Mouse (Mus musculus) heart, embryonic 16.5 days (tissue): ENCODE measurements around the gene Sema6c. TPM values are rescaled to one million over a fixed set of nuclear protein-coding genes. Genes with fewer than 3 reads are reported as not detected.
"Not testable (repeated sequence)": the region's sequence is repeated elsewhere in the genome, so short reads cannot be mapped to it uniquely, and the experiment has no call there.

Source experiments
- ATAC-seq: fragments of 200-750 bp; cut with Nextera tagmentation; replicated peaks from 2 replicates; pipeline ENCODE4 v1.8.0; 2017; ENCODE audit warnings: moderate number of reproducible peaks; ENCODE audit not compliant: insufficient read depth, low FRiP score; ENCODE audit errors: extremely low read depth
- H3K27ac ChIP-seq: fragments of 300-500 bp; sonication (generic); 2 replicates; pipeline ENCODE4 v1.5.1; 2014; ENCODE audit warnings: mild to moderate bottlenecking, low read length, control low read depth, moderate library complexity
- H3K27me3 ChIP-seq: fragments of 300-500 bp; sonication (generic); 2 replicates; pipeline ENCODE4 v1.6.1; 2014; ENCODE audit warnings: low read length, mixed read lengths; ENCODE audit not compliant: control insufficient read depth, insufficient read depth
- H3K36me3 ChIP-seq: fragments of 300-500 bp; sonication (generic); 2 replicates; pipeline ENCODE4 v1.6.1; 2014; ENCODE audit not compliant: control insufficient read depth, insufficient read depth
- H3K4me1 ChIP-seq: fragments of 300-500 bp; sonication (generic); 2 replicates; pipeline ENCODE4 v1.6.1; 2014; ENCODE audit warnings: low read length, mixed read lengths; ENCODE audit not compliant: control insufficient read depth, insufficient read depth
- H3K4me2 ChIP-seq: fragments of 300-500 bp; sonication (generic); 2 replicates; pipeline ENCODE4 v1.6.1; 2014; ENCODE audit warnings: low read depth, mild to moderate bottlenecking, control low read depth, low read length
- H3K4me3 ChIP-seq: fragments of 300-500 bp; sonication (generic); 2 replicates; pipeline ENCODE4 v1.5.1; 2014; ENCODE audit warnings: mild to moderate bottlenecking, control low read depth, low read length
- H3K9ac ChIP-seq: fragments of 300-500 bp; sonication (generic); 2 replicates; pipeline ENCODE4 v1.6.1; 2014; ENCODE audit warnings: low read length, control low read depth
- H3K9me3 ChIP-seq: fragments of 300-500 bp; sonication (generic); replicated peaks from 2 replicates; pipeline ENCODE4 v1.6.1; 2016; ENCODE audit warnings: low read length; ENCODE audit not compliant: control insufficient read depth
- WGBS: fragments of 180-500 bp; shearing (Covaris S2); extraction: QIAGEN DNeasy Blood & Tissue Kit; methylation state at CpG from one replicate; pipeline ENCODE4 v1.1.7; 2014; 5-methylcytosine and 5-hydroxymethylcytosine counted together
- microRNA-seq: library from miRNA; unstranded; fragments of <30 nt; microRNA quantifications from one replicate; pipeline ENCODE4, GENCODE M21; 2017
- polyA plus RNA-seq: library from polyadenylated mRNA; unstranded; fragments of >200 nt; fragmentation: Nextera tagmentation; extraction: Ambion mirVana; gene quantifications from 2 replicates; pipeline ENCODE4 v1.2.1, GENCODE M21; 2015

Gene Sema6c
- polyA plus RNA-seq, 1 experiment from 2014 or later, result 1.5 TPM

GRCm38 (mm10) chr3:95212889-95213608, 52.8 kb downstream of the Sema6c start:
- not testable (repeated sequence) for H3K4me1 ChIP-seq, H3K27ac ChIP-seq, H3K9me3 ChIP-seq, H3K9ac ChIP-seq, H3K27me3 ChIP-seq, H3K4me3 ChIP-seq, H3K4me2 ChIP-seq, ATAC-seq
- H3K36me3 ChIP-seq, result peaks cover 21% of the 10 kb centered on the region
- 92% methylated on average over 7 of the region's 10 CpGs for WGBS

GRCm38 (mm10) chr3:95213609-95213975, 53.3 kb downstream of the Sema6c start:
- no peak for ATAC-seq
- Histone ChIP-seq H3K9ac (no peak overlapping the region), H3K9me3 (no peaks in the 10 kb centered on the region), H3K27me3 (no peaks in the 10 kb centered on the region), H3K27ac (no peak overlapping the region), H3K4me2 (no peak overlapping the region), H3K4me3 (no peak overlapping the region), H3K4me1 (peaks cover 8% of the 10 kb centered on the region), H3K36me3 (peaks cover 15% of the 10 kb centered on the region)
- 96% methylated on average over 1 of the region's 1 CpGs for WGBS

DNA sequence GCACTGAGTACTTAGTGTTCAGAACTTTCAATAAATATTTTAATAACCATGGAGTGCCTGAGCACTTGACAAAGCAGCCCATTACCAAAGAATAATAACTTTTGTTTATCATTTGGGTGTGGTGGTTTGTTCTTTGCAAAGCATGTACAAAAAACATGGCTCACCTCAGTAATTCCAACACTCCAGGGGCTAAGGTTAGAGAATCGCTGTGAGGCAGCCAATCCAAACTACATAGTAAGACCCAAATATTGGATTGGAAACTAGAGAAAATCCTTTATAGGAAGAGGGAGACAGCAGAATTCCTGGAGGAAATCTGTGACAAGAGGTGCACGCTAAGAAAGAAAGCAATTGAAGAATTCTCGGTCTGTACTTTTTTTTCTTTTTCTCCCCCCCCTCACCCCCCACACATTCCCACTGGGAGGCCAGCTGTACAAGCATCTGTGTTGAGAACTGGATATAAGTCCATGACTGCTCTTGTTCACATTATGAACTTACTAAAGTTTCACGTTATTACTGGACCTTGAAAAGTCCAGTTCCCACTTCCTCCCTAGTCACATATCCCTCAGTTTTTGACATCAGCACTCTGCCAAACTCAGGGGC, 56.5 kb downstream of the Sema6c start:
- peak overlapping the region; percentile 97 for H3K4me3 ChIP-seq
- 18% methylated on average over 4 of the region's 4 CpGs for WGBS
- H3K9ac ChIP-seq, result peak overlapping the region; percentile 97
- H3K4me2 ChIP-seq, result peak overlapping the region; percentile 84
- H3K27ac ChIP-seq, result peak overlapping the region; percentile 100
- no peaks in the 10 kb centered on the region for H3K27me3 ChIP-seq
- no peaks in the 10 kb centered on the region for H3K9me3 ChIP-seq
- H3K4me1 ChIP-seq, result peaks cover 8% of the 10 kb centered on the region
- peaks cover 24% of the 10 kb centered on the region for H3K36me3 ChIP-seq
- ATAC-seq, result no peak; the same call in 1 of the 2 replicates

- peak; percentile 94 for ATAC-seq
- WGBS, result under 1% methylated on average over 52 of the region's 56 CpGs
- no peaks in the 10 kb centered on the region for H3K27me3 ChIP-seq
- peaks cover 24% of the 10 kb centered on the region for H3K36me3 ChIP-seq
- peak within 1 kb of the TSS; percentile 97 for H3K4me3 ChIP-seq
- peak within 1 kb of the TSS; percentile 84 for H3K4me2 ChIP-seq
- H3K9ac ChIP-seq, result peak within 1 kb of the TSS; percentile 97
- peak within 1 kb of the TSS; percentile 100 for H3K27ac ChIP-seq
- H3K4me1 ChIP-seq, result peaks cover 8% of the 10 kb centered on the region
- H3K9me3 ChIP-seq, result no peaks in the 10 kb centered on the region
These were observed 57.2 kb downstream of the Sema6c start, which contains the start of gene Gabpb2 for GRCm38 (mm10) chr3:95217255-95218134. Gabpb2 (minus strand) TSS chr3:95217916.

- H3K36me3 ChIP-seq, result peaks cover 28% of the 10 kb centered on the region
- ATAC-seq, result no peak
- 0 out of 2 replicates have a peak, but pooled peaks cover 2% of the 10 kb centered on the region for H3K9me3 ChIP-seq
- H3K9ac ChIP-seq, result no peak overlapping the region; the same call in 1 of the 2 replicates
- peak overlapping the region; percentile 97 for H3K4me3 ChIP-seq
- peaks cover 8% of the 10 kb centered on the region for H3K4me1 ChIP-seq
- WGBS, result 81% methylated on average over 6 of the region's 6 CpGs
- H3K27me3 ChIP-seq, result no peaks in the 10 kb centered on the region
- peak overlapping the region; percentile 100 for H3K27ac ChIP-seq
- H3K4me2 ChIP-seq, result peak overlapping the region; percentile 84
These were observed 58.3 kb downstream of the Sema6c start for GRCm38 (mm10) chr3:95218466-95219137.

- Histone ChIP-seq H3K27me3 (no peaks in the 10 kb centered on the region), H3K27ac (no peak overlapping the region), H3K4me1 (peaks cover 13% of the 10 kb centered on the region), H3K4me3 (no peak overlapping the region), H3K36me3 (peaks cover 19% of the 10 kb centered on the region), H3K9ac (no peak overlapping the region), H3K4me2 (no peak overlapping the region), H3K9me3 (0 out of 2 replicates have a peak, but pooled peaks cover 2% of the 10 kb centered on the region)
- no peak for ATAC-seq
- 91% methylated on average over 2 of the region's 2 CpGs for WGBS
These were observed 62.8 kb downstream of the Sema6c start for GRCm38 (mm10) chr3:95223041-95223440.

Small RNA genes lying within 50 kb of the gene (microRNA-seq; reads per million reads assigned to microRNA genes)
- not detected for gene Mir8099-1

Other genes starting within 250 kb of the Sema6c start
- gene Selenbp1, start 227.4 kb upstream of the Sema6c start, polyA plus RNA-seq, result 124 and 143 TPM in 2 replicates
- gene Rfx5, start 206.4 kb upstream of the Sema6c start, polyA plus RNA-seq, result 4.0 and 4.7 TPM in 2 replicates
- 15.1 and 20.1 TPM in 2 replicates for gene Pi4kb, start 185.7 kb upstream of the Sema6c start, polyA plus RNA-seq
- gene Zfp687, start 145.0 kb upstream of the Sema6c start, polyA plus RNA-seq, result 16.4 and 16.9 TPM in 2 replicates
- gene Psmd4, start 117.8 kb upstream of the Sema6c start, polyA plus RNA-seq, result 201 and 223 TPM in 2 replicates
- 17.6 and 17.9 TPM in 2 replicates for gene Pip5k1a, start 53.5 kb upstream of the Sema6c start, polyA plus RNA-seq
- gene Vps72, start 49.4 kb upstream of the Sema6c start, polyA plus RNA-seq, result 92.5 and 96.6 TPM in 2 replicates
- gene Tmod4, start 36.0 kb upstream of the Sema6c start, polyA plus RNA-seq, result 1.9 TPM in 2 replicates
- 54.1 and 59.2 TPM in 2 replicates for gene Scnm1, start 26.4 kb upstream of the Sema6c start, polyA plus RNA-seq
- gene Lysmd1, start 26.4 kb upstream of the Sema6c start, polyA plus RNA-seq, result 9.7 and 11.3 TPM in 2 replicates
- 3.9 and 4.4 TPM in 2 replicates for gene Tnfaip8l2, start 18.1 kb upstream of the Sema6c start, polyA plus RNA-seq
- gene Gabpb2, start 57.5 kb downstream of the Sema6c start, polyA plus RNA-seq, result 6.3 and 6.6 TPM in 2 replicates
- gene Cdc42se1, start 68.3 kb downstream of the Sema6c start, polyA plus RNA-seq, result 57.8 and 59.3 TPM in 2 replicates
- gene Mllt11, start 71.7 kb downstream of the Sema6c start, polyA plus RNA-seq, result 9.8 and 11.5 TPM in 2 replicates
- gene Gm128, start 81.1 kb downstream of the Sema6c start, polyA plus RNA-seq, result 0.50 and 0.51 TPM in 2 replicates
- 0.22 and 0.37 TPM in 2 replicates for gene Bnipl, start 90.7 kb downstream of the Sema6c start, polyA plus RNA-seq
- 24.7 and 28.2 TPM in 2 replicates for gene Mindy1, start 120.9 kb downstream of the Sema6c start, polyA plus RNA-seq
- 28.1 and 31.4 TPM in 2 replicates for gene Prune1, start 121.6 kb downstream of the Sema6c start, polyA plus RNA-seq
- gene Anxa9, start 146.7 kb downstream of the Sema6c start, polyA plus RNA-seq, result 0.60 and 0.79 TPM in 2 replicates
- gene Cers2, start 154.3 kb downstream of the Sema6c start, polyA plus RNA-seq, result 139 and 145 TPM in 2 replicates
- 20.1 and 21.5 TPM in 2 replicates for gene Setdb1, start 196.7 kb downstream of the Sema6c start, polyA plus RNA-seq
- not detected in 2 replicates for gene 4930558C23Rik, start 242.4 kb downstream of the Sema6c start, polyA plus RNA-seq